Mouse (Mus musculus) embryonic fibroblast, embryonic 13.5 days (primary cell): ENCODE data around the gene Abcd2.

Experiments used
- CTCF ChIP-seq: IDR thresholded peaks from 2 replicates; pipeline ENCODE4 v1.5.1; 2011; ENCODE audit warnings: mild to moderate bottlenecking, control low read depth, low read length, moderate library complexity, borderline replicate concordance; ENCODE audit not compliant: insufficient read depth
- POLR2A ChIP-seq: IDR thresholded peaks from 2 replicates; pipeline ENCODE4 v1.6.1; 2011; ENCODE audit warnings: low read depth, mild to moderate bottlenecking, control low read depth, low read length, moderate library complexity

DNA sequence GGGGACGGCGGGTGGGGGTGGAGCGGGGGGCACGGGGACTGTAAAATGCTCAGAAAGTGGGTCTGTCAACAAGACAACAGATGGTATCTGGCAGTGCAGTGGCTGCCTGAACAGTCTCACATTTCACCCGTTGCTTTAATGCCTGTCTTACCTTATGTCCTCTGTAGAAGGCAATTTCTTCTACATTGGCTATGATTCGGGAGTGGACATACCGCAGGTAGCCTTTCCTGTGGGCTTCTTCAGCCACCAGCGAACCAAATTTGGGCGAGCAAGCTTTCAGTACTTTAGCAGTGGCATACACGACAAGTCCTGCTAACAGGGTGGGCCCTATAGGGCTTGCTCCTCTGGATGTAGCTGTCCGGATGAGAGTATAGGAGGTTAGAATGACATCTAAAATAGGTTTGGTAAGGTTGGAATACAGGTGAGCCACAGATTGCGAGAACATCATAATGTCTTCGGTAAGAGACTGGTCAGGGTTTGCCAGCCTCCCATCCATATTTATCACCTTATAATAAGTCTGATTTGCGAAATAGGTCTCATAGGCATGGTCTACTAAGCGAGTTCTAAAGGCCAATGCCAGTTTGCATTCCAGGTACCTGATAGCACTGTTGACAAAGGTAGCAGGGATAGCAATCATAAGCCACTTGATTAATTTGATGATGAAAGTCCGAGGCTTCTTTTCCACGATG lies 936 bp downstream of the Abcd2 start:
- TF ChIP-seq CTCF: no peak
- no peak for TF ChIP-seq POLR2A
